Mouse (Mus musculus): Measurements from ENCODE around the gene Meis1. TPM values are rescaled to one million over a fixed set of nuclear protein-coding genes. Genes with fewer than 3 reads are reported as not detected.

Meis1 gene
- polyA plus RNA-seq, 1 experiment: 31.3 TPM

- Histone ChIP-seq H3K4me1 (ENCODE audit: control insufficient read depth, insufficient read depth, low read length) (no peaks in the 10 kb centered on the region; the same call in none of the 2 replicates), H3K4me3 (replicated peaks; ENCODE audit: extremely low read depth, low read depth, low read length) (no peak overlapping the region)
- DNase-seq: no peak
- no peak for TF ChIP-seq POLR2A (IDR thresholded peaks at IDR 0.05; ENCODE audit: borderline replicate concordance, extremely low read depth, low read depth, low read length)
- TF ChIP-seq CTCF (IDR thresholded peaks at IDR 0.05; ENCODE audit: insufficient read depth, low read length): no peak
- WGBS: 83% methylated on average over 4 of the region's 4 CpGs
These were observed 22.0 kb downstream of the Meis1 start for GRCm38 (mm10) chr11:18996767-18997166.

GRCm38 (mm10) chr11:18996289-18996688 lies 22.5 kb downstream of the Meis1 start:
- Histone ChIP-seq H3K4me1 (ENCODE audit: control insufficient read depth, insufficient read depth, low read length) (no peaks in the 10 kb centered on the region; the same call in none of the 2 replicates), H3K4me3 (replicated peaks; ENCODE audit: extremely low read depth, low read depth, low read length) (no peak overlapping the region)
- TF ChIP-seq CTCF (IDR thresholded peaks at IDR 0.05; ENCODE audit: insufficient read depth, low read length): no peak
- TF ChIP-seq POLR2A (IDR thresholded peaks at IDR 0.05; ENCODE audit: borderline replicate concordance, extremely low read depth, low read depth, low read length): no peak
- WGBS: 89% methylated on average over 2 of the region's 2 CpGs
- DNase-seq: no peak

- WGBS: 81% methylated on average over 6 of the region's 6 CpGs
- peaks cover 3% of the 10 kb centered on the region for H3K4me1 ChIP-seq (ENCODE audit: control insufficient read depth, insufficient read depth, low read length)
- no peak for DNase-seq
- no peak overlapping the region for H3K4me3 ChIP-seq (replicated peaks; ENCODE audit: extremely low read depth, low read depth, low read length)
- no peak for TF ChIP-seq CTCF (IDR thresholded peaks at IDR 0.05; ENCODE audit: insufficient read depth, low read length)
- no peak for TF ChIP-seq POLR2A (IDR thresholded peaks at IDR 0.05; ENCODE audit: borderline replicate concordance, extremely low read depth, low read depth, low read length)
These were observed 26.0 kb downstream of the Meis1 start for GRCm38 (mm10) chr11:18992796-18993195.

DNA sequence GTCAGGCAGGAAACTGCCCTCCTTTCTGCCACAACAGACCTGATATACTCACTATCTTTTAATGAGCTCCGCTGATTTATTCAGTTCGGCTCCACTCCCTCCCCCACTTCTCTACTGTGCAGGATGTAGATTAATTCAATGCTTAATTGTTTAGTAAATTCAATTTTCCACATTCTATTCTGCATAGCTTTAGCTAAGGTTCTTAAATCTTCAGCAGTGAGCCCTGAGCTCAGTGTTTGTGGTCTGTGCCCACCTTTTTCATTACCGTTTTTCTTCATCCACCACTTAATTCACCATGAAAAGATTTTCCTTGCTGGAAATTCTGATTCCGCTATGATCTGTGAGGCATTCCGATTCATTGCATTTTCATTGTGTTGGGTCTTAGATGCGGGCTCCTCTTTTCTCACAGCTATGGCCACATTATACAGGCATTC lies 28.5 kb downstream of the Meis1 start:
- 79% methylated on average over 6 of the region's 6 CpGs for WGBS
- peaks cover 3% of the 10 kb centered on the region for H3K4me1 ChIP-seq (ENCODE audit: control insufficient read depth, insufficient read depth, low read length)
- no peak for DNase-seq
- TF ChIP-seq POLR2A (IDR thresholded peaks at IDR 0.05; ENCODE audit: borderline replicate concordance, extremely low read depth, low read depth, low read length): no peak
- TF ChIP-seq CTCF (IDR thresholded peaks at IDR 0.05; ENCODE audit: insufficient read depth, low read length): no peak
- no peak overlapping the region for H3K4me3 ChIP-seq (replicated peaks; ENCODE audit: extremely low read depth, low read depth, low read length)

GRCm38 (mm10) chr11:18989669-18990243 lies 29.0 kb downstream of the Meis1 start:
- TF ChIP-seq POLR2A (IDR thresholded peaks at IDR 0.05; ENCODE audit: borderline replicate concordance, extremely low read depth, low read depth, low read length) (no peak), CTCF (IDR thresholded peaks at IDR 0.05; ENCODE audit: insufficient read depth, low read length) (no peak)
- Histone ChIP-seq H3K4me1 (ENCODE audit: control insufficient read depth, insufficient read depth, low read length) (peaks cover 3% of the 10 kb centered on the region), H3K4me3 (replicated peaks; ENCODE audit: extremely low read depth, low read depth, low read length) (no peak overlapping the region)
- 63% methylated on average over 6 of the region's 6 CpGs for WGBS
- no peak for DNase-seq

GRCm38 (mm10) chr11:18988637-18989263 lies 30.0 kb downstream of the Meis1 start:
- no peak overlapping the region for H3K4me3 ChIP-seq (replicated peaks; ENCODE audit: extremely low read depth, low read depth, low read length)
- TF ChIP-seq POLR2A (IDR thresholded peaks at IDR 0.05; ENCODE audit: borderline replicate concordance, extremely low read depth, low read depth, low read length) (no peak), CTCF (IDR thresholded peaks at IDR 0.05; ENCODE audit: insufficient read depth, low read length) (no peak)
- H3K4me1 ChIP-seq (ENCODE audit: control insufficient read depth, insufficient read depth, low read length): peaks cover 3% of the 10 kb centered on the region
- no peak for DNase-seq
- 47% methylated on average over 4 of the region's 4 CpGs for WGBS

GRCm38 (mm10) chr11:18983813-18984212 lies 35.0 kb downstream of the Meis1 start:
- Histone ChIP-seq H3K4me1 (ENCODE audit: control insufficient read depth, insufficient read depth, low read length) (peaks cover 5% of the 10 kb centered on the region), H3K4me3 (replicated peaks; ENCODE audit: extremely low read depth, low read depth, low read length) (no peak overlapping the region)
- 78% methylated on average over 2 of the region's 2 CpGs for WGBS
- DNase-seq: no peak
- TF ChIP-seq POLR2A (IDR thresholded peaks at IDR 0.05; ENCODE audit: borderline replicate concordance, extremely low read depth, low read depth, low read length): no peak
- no peak for TF ChIP-seq CTCF (IDR thresholded peaks at IDR 0.05; ENCODE audit: insufficient read depth, low read length)

GRCm38 (mm10) chr11:18983294-18983693 lies 35.5 kb downstream of the Meis1 start:
- WGBS: 80% methylated on average over 7 of the region's 7 CpGs
- TF ChIP-seq POLR2A (IDR thresholded peaks at IDR 0.05; ENCODE audit: borderline replicate concordance, extremely low read depth, low read depth, low read length): no peak
- no peak for TF ChIP-seq CTCF (IDR thresholded peaks at IDR 0.05; ENCODE audit: insufficient read depth, low read length)
- peaks cover 3% of the 10 kb centered on the region; the same call in 1 of the 2 replicates for H3K4me1 ChIP-seq (ENCODE audit: control insufficient read depth, insufficient read depth, low read length)
- no peak overlapping the region for H3K4me3 ChIP-seq (replicated peaks; ENCODE audit: extremely low read depth, low read depth, low read length)
- DNase-seq: no peak

DNA sequence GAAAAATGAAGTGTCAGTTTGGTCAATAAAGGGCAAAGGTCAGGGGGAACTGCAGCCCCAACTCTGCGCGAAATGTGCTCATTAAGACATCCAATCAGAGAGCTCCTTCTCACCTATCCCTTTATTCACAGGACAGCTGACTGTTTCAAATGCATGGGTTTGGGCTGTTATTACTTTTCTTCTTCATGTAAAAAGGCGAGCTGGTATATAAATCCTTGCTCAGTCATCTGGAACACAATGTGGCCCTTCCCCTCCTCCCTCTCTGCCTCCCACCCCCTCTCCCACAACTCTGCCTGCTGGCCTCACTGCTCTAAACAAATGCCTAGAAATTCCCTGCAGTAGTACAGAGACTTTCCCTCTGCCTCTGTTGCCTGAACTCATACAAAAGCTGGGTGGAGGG lies 36.5 kb downstream of the Meis1 start:
- no peak for TF ChIP-seq POLR2A (IDR thresholded peaks at IDR 0.05; ENCODE audit: borderline replicate concordance, extremely low read depth, low read depth, low read length)
- TF ChIP-seq CTCF (IDR thresholded peaks at IDR 0.05; ENCODE audit: insufficient read depth, low read length): no peak
- Histone ChIP-seq H3K4me1 (ENCODE audit: control insufficient read depth, insufficient read depth, low read length) (peaks cover 6% of the 10 kb centered on the region), H3K4me3 (replicated peaks; ENCODE audit: extremely low read depth, low read depth, low read length) (no peak overlapping the region)
- 63% methylated on average over 3 of the region's 3 CpGs for WGBS
- no peak for DNase-seq

DNA sequence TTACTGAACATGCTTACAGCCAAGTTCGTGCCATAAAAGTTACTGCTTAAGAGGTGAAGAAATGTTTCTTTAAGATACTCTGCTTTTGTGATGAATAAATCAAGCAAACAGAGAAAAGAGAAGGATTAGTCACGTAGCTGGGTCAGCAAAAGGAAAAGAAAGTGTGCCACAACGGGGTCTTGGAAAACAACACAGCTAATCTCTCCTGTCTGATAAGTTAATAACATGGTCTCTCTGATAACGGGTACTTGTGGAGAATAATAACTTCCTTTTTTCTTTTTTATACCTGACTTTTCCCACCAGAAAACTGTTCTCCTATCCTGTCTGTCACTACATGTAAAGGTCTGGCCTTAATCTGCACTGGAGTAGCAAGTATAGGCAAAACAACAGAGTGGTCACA lies 37.4 kb downstream of the Meis1 start:
- WGBS: 31% methylated on average over 4 of the region's 4 CpGs
- Histone ChIP-seq H3K4me3 (replicated peaks; ENCODE audit: extremely low read depth, low read depth, low read length) (no peak overlapping the region), H3K4me1 (ENCODE audit: control insufficient read depth, insufficient read depth, low read length) (peaks cover 6% of the 10 kb centered on the region)
- TF ChIP-seq CTCF (IDR thresholded peaks at IDR 0.05; ENCODE audit: insufficient read depth, low read length): no peak
- no peak for TF ChIP-seq POLR2A (IDR thresholded peaks at IDR 0.05; ENCODE audit: borderline replicate concordance, extremely low read depth, low read depth, low read length)
- no peak for DNase-seq

Measured in lung, adult 2 months (tissue).